In genomic region chr11:49243727-49244594, GRCm38 (mm10) we compare ENCODE assay signal across 7 mouse cellular contexts. TPM values are rescaled to one million over a fixed set of nuclear protein-coding genes. Genes with fewer than 3 reads are reported as not detected.
DNase-seq lines count a peak whose midpoint lies in the region; ATAC-seq and TF ChIP-seq lines count a peak whose summit lies in the region.

Mgat1 (plus strand) TSS chr11:49244191.

- peak; percentile 89 for ATAC-seq in intestine, postnatal 0 days
- peak; percentile 95 for ATAC-seq in limb, embryonic 11.5 days (ENCODE audit: insufficient number of reproducible peaks, low FRiP score, low TSS enrichment, low read depth)
- ATAC-seq in midbrain, embryonic 14.5 days (ENCODE audit: low FRiP score, low TSS enrichment): peak; percentile 95

- DNase-seq in adrenal gland, postnatal 10 days: peak; percentile 96
- DNase-seq in embryo, embryonic 9.5 days (ENCODE audit: extremely low spot score): peak; percentile 97
- DNase-seq in gonadal fat pad, adult 2 months (ENCODE audit: low read depth): no peak
- DNase-seq in limb, embryonic 11.5 days (ENCODE audit: low spot score): peak; percentile 97
- peak; percentile 97 for DNase-seq in midbrain, embryonic 14.5 days
- peak; percentile 92 to 95 for DNase-seq in spleen, adult 18-20 months

- H3K4me2 ChIP-seq in intestine, postnatal 0 days (replicated peaks; ENCODE audit: low read depth): peak within 1 kb of the TSS; percentile 72
- peak within 1 kb of the TSS; percentile 70 for H3K4me2 ChIP-seq in limb, embryonic 11.5 days (ENCODE audit: low read depth, severe bottlenecking)
- peak within 1 kb of the TSS; percentile 59 for H3K4me2 ChIP-seq in midbrain, embryonic 14.5 days (ENCODE audit: low read length)

- H3K4me3 ChIP-seq in intestine, postnatal 0 days (ENCODE audit: low read depth, low read length): peak within 1 kb of the TSS; percentile 54
- H3K4me3 ChIP-seq in limb, embryonic 11.5 days (ENCODE audit: low read depth, low read length): peak within 1 kb of the TSS; percentile 35
- peak within 1 kb of the TSS; percentile 65 for H3K4me3 ChIP-seq in midbrain, embryonic 14.5 days (replicated peaks; ENCODE audit: low read depth, low read length)

- H3K9ac ChIP-seq in intestine, postnatal 0 days (ENCODE audit: low read depth, low read length): peak within 1 kb of the TSS; percentile 57
- peak within 1 kb of the TSS; percentile 58 for H3K9ac ChIP-seq in limb, embryonic 11.5 days (ENCODE audit: low read length)
- H3K9ac ChIP-seq in midbrain, embryonic 14.5 days (replicated peaks; ENCODE audit: low read length): peak within 1 kb of the TSS; percentile 71

- TF ChIP-seq CTCF in intestine, postnatal 0 days (IDR thresholded peaks at IDR 0.05; ENCODE audit: low read depth): peak; percentile 62

- H3K27ac ChIP-seq in intestine, postnatal 0 days (ENCODE audit: low read depth, low read length): peak within 1 kb of the TSS; percentile 94
- H3K27ac ChIP-seq in limb, embryonic 11.5 days (replicated peaks; ENCODE audit: low read depth, low read length): peak within 1 kb of the TSS; percentile 82
- peak within 1 kb of the TSS; percentile 93 for H3K27ac ChIP-seq in midbrain, embryonic 14.5 days (replicated peaks; ENCODE audit: low read depth, low read length)

- H3K36me3 ChIP-seq in intestine, postnatal 0 days (ENCODE audit: control insufficient read depth, insufficient read depth): no peaks in the 10 kb centered on the region
- H3K36me3 ChIP-seq in limb, embryonic 11.5 days (ENCODE audit: control insufficient read depth, insufficient read depth, low read length): no peaks in the 10 kb centered on the region
- no peaks in the 10 kb centered on the region for H3K36me3 ChIP-seq in midbrain, embryonic 14.5 days (ENCODE audit: control insufficient read depth, insufficient read depth, low read length)

- under 1% methylated on average over 57 of the region's 60 CpGs for WGBS in intestine, postnatal 0 days
- under 1% methylated on average over 56 of the region's 60 CpGs for WGBS in limb, embryonic 11.5 days
- under 1% methylated on average over 57 of the region's 60 CpGs for WGBS in midbrain, embryonic 14.5 days

- peaks cover 25% of the 10 kb centered on the region for H3K4me1 ChIP-seq in intestine, postnatal 0 days (replicated peaks; ENCODE audit: control insufficient read depth, insufficient read depth, low read length)
- peaks cover 9% of the 10 kb centered on the region; the same call in 1 of the 2 replicates for H3K4me1 ChIP-seq in limb, embryonic 11.5 days (ENCODE audit: control insufficient read depth, insufficient read depth, low read length)
- H3K4me1 ChIP-seq in midbrain, embryonic 14.5 days (ENCODE audit: control insufficient read depth, insufficient read depth, low read length): peaks cover 12% of the 10 kb centered on the region

- no peaks in the 10 kb centered on the region for H3K27me3 ChIP-seq in intestine, postnatal 0 days (replicated peaks; ENCODE audit: control insufficient read depth, insufficient read depth, low read length)
- H3K27me3 ChIP-seq in limb, embryonic 11.5 days (ENCODE audit: control insufficient read depth, insufficient read depth, low read length): no peaks in the 10 kb centered on the region
- H3K27me3 ChIP-seq in midbrain, embryonic 14.5 days (ENCODE audit: control insufficient read depth, insufficient read depth, low read length): no peaks in the 10 kb centered on the region

- no peaks in the 10 kb centered on the region for H3K9me3 ChIP-seq in intestine, postnatal 0 days (ENCODE audit: control insufficient read depth)
- H3K9me3 ChIP-seq in limb, embryonic 11.5 days (ENCODE audit: control insufficient read depth, low read length): no peaks in the 10 kb centered on the region
- H3K9me3 ChIP-seq in midbrain, embryonic 14.5 days (ENCODE audit: control insufficient read depth, low read length): no peaks in the 10 kb centered on the region

RNA-seq across cellular contexts. Expression of gene Mgat1, which starts in this region (rescaled TPM):
- 100 to 1,000 TPM in 1 of 2 experiments, 10 to 100 TPM in 1; 87.9 to 101 TPM for total RNA-seq in adrenal gland, postnatal 10 days (2021)
- 113 and 126 TPM in 2 replicates for polyA plus RNA-seq in gonadal fat pad, adult 2 months (2012; rRNA removed)
- polyA plus RNA-seq in intestine, postnatal 0 days (2015; fragmentation: Nextera tagmentation; extraction: Ambion mirVana): 59.0 and 62.2 TPM in 2 replicates
- 33.8 and 41.1 TPM in 2 replicates for polyA plus RNA-seq in limb, embryonic 11.5 days (2014; fragmentation: Nextera tagmentation; extraction: Ambion mirVana)
- polyA plus RNA-seq in midbrain, embryonic 14.5 days (2014; fragmentation: Nextera tagmentation; extraction: Ambion mirVana): 27.0 and 27.9 TPM in 2 replicates
